Mouse (Mus musculus): ENCODE measurements around the gene Eng.

The Eng gene

GRCm38 (mm10) chr2:32681754-32682153 is 35.4 kb downstream of the Eng start:
- no peak for DNase-seq (ENCODE audit: low spot score)

DNA sequence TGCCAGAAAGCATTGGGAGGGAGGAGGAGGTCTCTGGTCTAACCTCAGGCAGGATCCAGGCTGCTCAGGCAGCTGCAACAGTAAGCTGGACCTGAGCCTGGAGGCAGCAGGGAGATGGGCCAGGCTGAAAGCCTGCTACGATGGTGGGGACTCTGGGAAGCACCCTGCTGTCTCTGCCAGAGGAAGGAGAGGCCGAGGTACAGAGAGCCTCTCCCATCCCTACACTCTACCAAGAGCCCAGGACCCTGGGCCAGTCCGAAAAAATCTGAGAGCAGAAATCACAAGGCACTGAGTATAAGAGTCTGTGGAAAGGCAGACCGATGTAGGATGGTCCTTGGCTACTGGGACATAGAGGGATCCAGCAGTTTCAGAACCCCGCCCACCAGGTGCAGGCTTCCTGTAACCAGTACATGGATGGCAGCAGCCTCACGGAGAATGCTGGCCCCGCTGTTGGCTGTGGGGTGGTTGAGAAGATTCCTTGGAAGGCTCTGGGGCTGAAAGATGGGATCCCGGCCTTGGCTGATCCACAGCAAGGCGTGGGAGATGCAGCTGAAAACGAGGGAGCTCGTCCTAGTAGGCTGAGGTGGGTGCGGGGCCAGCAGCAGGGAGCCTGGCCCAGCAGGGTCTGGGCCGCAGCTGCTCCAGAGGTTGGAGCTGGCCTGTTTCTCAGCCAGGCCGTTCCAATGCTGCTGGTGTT is 36.5 kb downstream of the Eng start:
- DNase-seq (ENCODE audit: low spot score): no peak

GRCm38 (mm10) chr2:32683701-32684100 is 37.3 kb downstream of the Eng start:
- no peak for DNase-seq (ENCODE audit: low spot score)

DNA sequence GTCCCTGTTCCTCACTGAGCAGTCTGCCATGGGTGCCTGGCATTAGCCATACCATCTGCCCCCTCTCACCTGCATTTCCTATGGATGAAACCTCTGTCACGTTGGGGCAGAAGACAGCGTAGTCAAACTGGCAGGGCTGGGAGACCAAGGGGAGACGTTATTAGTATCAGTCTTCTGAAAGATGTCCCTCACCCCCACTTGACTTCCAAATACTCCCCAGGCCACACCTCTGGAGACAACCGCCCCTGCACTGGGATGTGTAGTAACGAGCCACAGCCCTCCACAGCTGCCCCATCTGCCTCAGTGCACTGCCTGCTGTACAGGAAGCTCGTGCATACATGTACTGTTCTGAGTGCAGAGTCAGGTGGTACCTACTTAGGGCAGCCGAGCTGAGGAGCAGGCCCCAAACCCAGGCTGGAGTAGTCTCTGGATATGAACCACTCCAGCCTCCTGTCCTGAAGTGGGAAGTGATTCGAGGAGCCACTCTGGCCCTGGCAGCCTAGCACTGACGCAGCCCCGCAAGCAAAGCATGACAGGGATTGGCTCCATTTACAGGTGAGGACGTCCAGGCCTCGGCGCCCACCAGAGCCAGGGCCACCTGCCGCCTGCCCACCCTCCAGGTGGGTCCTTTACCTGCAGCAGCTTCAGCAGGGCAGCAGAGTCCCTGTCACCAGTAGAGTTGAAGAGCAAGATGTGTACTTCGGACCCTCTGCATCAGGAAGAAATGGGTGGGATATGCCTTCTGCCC is 38.5 kb downstream of the Eng start:
- DNase-seq (ENCODE audit: low spot score): no peak

- peak; percentile 78 for DNase-seq (ENCODE audit: low spot score)
These were observed 39.4 kb downstream of the Eng start for GRCm38 (mm10) chr2:32685807-32686206.

DNA sequence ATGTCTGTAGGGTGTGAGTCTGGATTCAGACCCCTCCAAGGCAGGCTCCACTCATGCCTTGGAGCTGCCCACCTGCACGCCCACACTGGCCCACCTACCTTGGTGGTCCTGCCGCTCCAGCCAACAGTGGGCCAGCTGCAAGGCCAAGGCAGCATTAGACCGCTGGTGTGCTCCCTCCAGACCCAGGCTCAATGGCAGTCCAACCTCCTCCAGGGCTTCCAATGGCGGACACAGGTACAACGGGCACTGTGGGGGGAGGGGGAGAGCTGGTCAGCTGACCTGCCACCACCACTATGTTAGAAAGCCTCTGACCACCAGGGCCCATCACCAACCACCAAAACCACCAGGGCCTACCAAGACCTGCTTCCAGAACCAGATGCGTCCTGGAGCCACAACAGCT is 40.2 kb downstream of the Eng start:
- DNase-seq (ENCODE audit: low spot score): no peak

- DNase-seq (ENCODE audit: low spot score): no peak
These were observed 41.2 kb downstream of the Eng start for GRCm38 (mm10) chr2:32687562-32687961.

DNA sequence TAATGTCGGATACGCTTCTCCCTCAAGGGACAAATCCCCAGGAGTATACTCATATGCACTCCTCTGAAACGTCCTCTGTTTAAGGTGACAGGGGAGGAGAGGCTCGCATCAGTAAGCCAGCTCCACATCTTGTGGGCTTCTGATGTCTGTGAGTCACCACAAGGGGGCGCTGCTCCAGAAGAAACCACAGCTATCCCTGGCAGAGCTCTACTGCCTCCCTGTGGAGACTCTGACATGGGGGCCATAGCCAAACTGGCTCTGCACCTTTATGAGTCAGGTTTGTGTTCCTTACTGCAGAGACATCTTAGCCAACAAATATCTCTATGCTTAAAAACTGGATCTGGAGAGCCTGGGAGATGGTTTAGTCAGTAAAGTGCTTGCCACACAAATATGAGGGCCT is 43.0 kb downstream of the Eng start:
- peak; percentile 71 for DNase-seq (ENCODE audit: low spot score)

DNA sequence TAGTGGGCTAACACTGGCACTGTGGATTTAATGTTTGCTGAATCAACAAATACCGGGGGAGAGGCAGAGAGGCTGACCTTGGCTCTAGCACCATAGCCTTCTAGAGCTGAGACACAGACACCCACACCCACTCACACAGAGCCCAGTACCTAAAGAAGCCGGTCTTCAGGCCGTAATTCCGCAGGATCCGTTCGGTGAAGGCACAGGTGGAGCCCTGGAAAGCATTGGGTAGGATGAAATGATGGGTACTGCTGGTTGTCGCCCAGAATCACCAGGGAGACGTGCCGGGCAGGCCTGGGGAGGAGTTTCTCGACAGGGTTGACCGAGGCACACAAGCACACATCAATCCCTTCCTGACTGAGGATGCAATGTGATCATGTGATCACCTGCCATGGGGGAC is 44.6 kb downstream of the Eng start:
- no peak for DNase-seq (ENCODE audit: low spot score)

GRCm38 (mm10) chr2:32692496-32692895 is 46.1 kb downstream of the Eng start:
- no peak for DNase-seq (ENCODE audit: low spot score)

- DNase-seq (ENCODE audit: low spot score): no peak
These were observed 46.9 kb downstream of the Eng start for GRCm38 (mm10) chr2:32693282-32693681.

GRCm38 (mm10) chr2:32693823-32694411 is 47.5 kb downstream of the Eng start:
- DNase-seq (ENCODE audit: low spot score): peak; percentile 98

DNA sequence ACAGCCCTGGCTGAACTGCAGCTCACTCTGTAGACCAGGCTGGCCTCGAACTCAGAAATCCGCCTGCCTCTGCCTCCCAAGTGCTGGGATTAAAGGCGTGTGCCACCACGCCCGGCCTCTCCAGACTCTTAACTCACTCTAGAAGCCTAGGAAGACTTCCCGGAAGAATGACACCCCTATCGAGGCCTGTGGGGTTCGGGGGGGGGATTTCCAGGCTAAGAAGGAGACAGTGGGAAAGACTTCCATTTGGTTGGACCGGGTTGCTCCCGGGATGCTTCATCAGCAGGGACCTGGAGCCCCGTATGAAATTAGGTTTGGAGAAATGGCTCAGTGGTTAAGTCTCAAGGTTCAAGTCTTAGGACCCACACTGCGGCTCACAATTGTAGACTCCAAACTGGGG is 48.3 kb downstream of the Eng start:
- DNase-seq (ENCODE audit: low spot score): no peak

GRCm38 (mm10) chr2:32699680-32700079 is 53.3 kb downstream of the Eng start:
- DNase-seq (ENCODE audit: low spot score): no peak

GRCm38 (mm10) chr2:32700966-32701743 is 54.8 kb downstream of the Eng start:
- no peak for DNase-seq (ENCODE audit: low spot score)

DNA sequence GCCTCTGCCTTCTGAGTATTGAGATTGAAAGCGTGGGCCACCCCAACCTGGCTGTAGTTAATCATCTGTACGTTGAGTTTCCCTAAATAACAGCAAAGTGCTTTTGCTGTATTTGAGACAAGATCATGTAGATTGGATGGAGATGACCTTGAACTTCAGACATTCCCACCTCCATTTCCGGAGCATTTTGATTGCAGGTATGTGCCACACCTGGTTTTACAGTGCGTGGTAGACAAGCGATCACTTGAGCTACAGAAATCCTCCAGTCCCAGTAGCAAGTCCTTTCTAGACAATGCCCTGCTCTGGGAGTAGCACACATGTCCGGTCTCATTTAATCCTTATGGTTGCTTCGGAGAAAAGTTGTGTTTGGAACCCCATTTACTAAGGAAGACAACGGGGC is 56.7 kb downstream of the Eng start:
- no peak for DNase-seq (ENCODE audit: low spot score)

- peak; percentile 69 for DNase-seq (ENCODE audit: low spot score)
These were observed 57.6 kb downstream of the Eng start, which contains the start of gene Fpgs for GRCm38 (mm10) chr2:32704021-32704421. TSS of gene Fpgs (minus strand) at chr2:32704145.

DNA sequence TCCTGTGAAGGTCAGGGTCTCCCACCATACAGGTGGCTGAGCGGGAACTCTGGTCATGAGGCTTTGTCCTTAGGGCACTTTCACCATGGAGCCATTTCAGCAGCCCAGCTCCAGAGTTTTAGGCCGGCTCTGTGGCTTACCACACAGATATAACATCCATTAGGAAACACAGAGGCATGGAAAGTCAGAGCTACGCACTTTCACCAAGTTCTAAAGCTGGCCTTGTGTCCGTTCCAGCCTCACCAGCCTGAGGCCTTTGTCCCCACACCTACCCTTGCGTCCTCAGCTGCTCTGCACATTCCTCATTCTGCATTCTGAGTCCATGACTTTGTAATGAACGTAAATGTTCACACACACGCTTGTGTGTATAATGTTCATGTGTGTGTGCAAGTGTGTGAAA is 58.6 kb downstream of the Eng start:
- DNase-seq (ENCODE audit: low spot score): no peak

GRCm38 (mm10) chr2:32706971-32707370 is 60.6 kb downstream of the Eng start:
- no peak for DNase-seq (ENCODE audit: low spot score)

GRCm38 (mm10) chr2:32708643-32709042 is 62.2 kb downstream of the Eng start:
- no peak for DNase-seq (ENCODE audit: low spot score)

- no peak for DNase-seq (ENCODE audit: low spot score)
These were observed 63.2 kb downstream of the Eng start for GRCm38 (mm10) chr2:32709521-32710137.

- DNase-seq (ENCODE audit: low spot score): no peak
These were observed 64.0 kb downstream of the Eng start for GRCm38 (mm10) chr2:32710425-32710824.

Data from yolk sac, embryonic 10.5 days (tissue).